Mouse (Mus musculus): ENCODE results near the gene Anxa10. TPM values are rescaled to one million over a fixed set of nuclear protein-coding genes. Genes with fewer than 3 reads are reported as not detected.

Gene Anxa10
- not detected for polyA plus RNA-seq (2014; fragmentation: Illumina TruSeq; extraction: RNeasy Lipid Tissue Mini Kit (QIAGEN cat#74804))

GRCm38 (mm10) chr8:62123098-62123497 lies at the start of gene Anxa10:
Anxa10 (minus strand) TSS chr8:62123150.

Other genes starting within 250 kb of the Anxa10 start
- gene Palld, start 220.5 kb downstream of the Anxa10 start, polyA plus RNA-seq (2014; fragmentation: Illumina TruSeq; extraction: RNeasy Lipid Tissue Mini Kit (QIAGEN cat#74804)) = 88.5 TPM
- gene Ddx60, start 195.1 kb downstream of the Anxa10 start, polyA plus RNA-seq (2014; fragmentation: Illumina TruSeq; extraction: RNeasy Lipid Tissue Mini Kit (QIAGEN cat#74804)) = 10.8 TPM